Mouse (Mus musculus): ENCODE results near the gene Mindy3.

Gene Mindy3

DNA sequence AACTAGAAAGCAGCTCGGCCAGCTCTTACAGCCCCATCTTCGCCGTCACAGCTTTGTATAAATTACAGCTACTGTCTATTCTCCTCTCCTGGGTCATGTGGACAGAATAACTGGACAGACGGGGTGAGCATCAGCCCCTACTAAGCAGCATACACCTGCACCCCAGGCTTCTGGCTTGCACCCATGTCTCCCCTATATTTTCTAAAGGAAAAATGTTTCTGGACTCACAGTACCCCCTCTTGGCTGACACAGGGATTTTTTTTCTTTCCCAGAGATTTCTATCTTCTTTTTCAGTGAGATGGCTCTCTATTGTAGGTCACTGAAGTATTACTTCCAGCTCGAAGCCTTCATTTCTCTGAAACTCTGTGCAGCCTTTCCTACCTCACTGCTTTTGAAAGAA is 122.0 kb downstream of the Mindy3 start:
- DNase-seq: no peak
